Mouse (Mus musculus) urinary bladder, postnatal 14 days (tissue): Measurements from ENCODE around the gene Iqce.

Source experiments
- DNase-seq: peaks from one replicate; pipeline ENCODE4 v3.0.0; 2021; ENCODE audit warnings: low spot score

Iqce gene

GRCm38 (mm10) chr5:140702103-140702513 lies at the start of gene Iqce:
Gene Iqce (minus strand): TSS chr5:140702378.
- peak; percentile 96 for DNase-seq

GRCm38 (mm10) chr5:140750925-140751324 lies 48.7 kb upstream of the Iqce start:
- DNase-seq, result no peak

- DNase-seq, result peak; percentile 79
Measured at GRCm38 (mm10) chr5:140749062-140749875, 47.1 kb upstream of the Iqce start.

GRCm38 (mm10) chr5:140748425-140748824 lies 46.2 kb upstream of the Iqce start:
- peak; percentile 22 for DNase-seq

- no peak for DNase-seq
Measured at GRCm38 (mm10) chr5:140743706-140744131, 41.5 kb upstream of the Iqce start.

GRCm38 (mm10) chr5:140741877-140742276 lies 39.7 kb upstream of the Iqce start:
- DNase-seq, result no peak

- no peak for DNase-seq
Measured at GRCm38 (mm10) chr5:140741040-140741439, 38.9 kb upstream of the Iqce start.

GRCm38 (mm10) chr5:140739813-140740212 lies 37.6 kb upstream of the Iqce start:
- DNase-seq, result no peak

- DNase-seq, result no peak
Measured at GRCm38 (mm10) chr5:140736166-140736565, 34.0 kb upstream of the Iqce start.

- DNase-seq, result peak; percentile 33
Measured at GRCm38 (mm10) chr5:140735297-140735696, 33.1 kb upstream of the Iqce start.

- DNase-seq, result no peak
Measured at GRCm38 (mm10) chr5:140733336-140733735, 31.2 kb upstream of the Iqce start.

GRCm38 (mm10) chr5:140732195-140732594 lies 30.0 kb upstream of the Iqce start:
- DNase-seq, result no peak

GRCm38 (mm10) chr5:140731040-140731797 lies 29.0 kb upstream of the Iqce start:
- DNase-seq, result no peak

- DNase-seq, result no peak
Measured at GRCm38 (mm10) chr5:140726946-140727740, 25.0 kb upstream of the Iqce start.

- no peak for DNase-seq
Measured at GRCm38 (mm10) chr5:140726062-140726839, 24.1 kb upstream of the Iqce start.

- DNase-seq, result no peak
Measured at GRCm38 (mm10) chr5:140723822-140724221, 21.6 kb upstream of the Iqce start, which contains the start of gene Amz1. Gene Amz1 (plus strand): TSS chr5:140724127.

- no peak for DNase-seq
Measured at GRCm38 (mm10) chr5:140722121-140722520, 19.9 kb upstream of the Iqce start.

GRCm38 (mm10) chr5:140720773-140721172 lies 18.6 kb upstream of the Iqce start:
- DNase-seq, result no peak

GRCm38 (mm10) chr5:140711040-140711439 lies 8.9 kb upstream of the Iqce start:
- no peak for DNase-seq

- no peak for DNase-seq
Measured at GRCm38 (mm10) chr5:140710315-140710714, 8.1 kb upstream of the Iqce start.

- no peak for DNase-seq
Measured at GRCm38 (mm10) chr5:140705501-140706171, 3.5 kb upstream of the Iqce start.
